Mouse (Mus musculus) liver, adult 2 months (tissue): Measurements from ENCODE around the gene Ubr4.

Experiments
- CTCF ChIP-seq: fragments of 200-500 bp; IDR thresholded peaks from 2 replicates; pipeline ENCODE4 v1.5.1; 2011; ENCODE audit warnings: low read depth, low read length, control low read depth
- POLR2A ChIP-seq: fragments of 200-500 bp; IDR thresholded peaks from 2 replicates; pipeline ENCODE4 v1.6.1; 2011; ENCODE audit warnings: low read length, control low read depth; ENCODE audit not compliant: insufficient read depth; ENCODE audit errors: extremely low read depth

- TF ChIP-seq CTCF (no peak), POLR2A (no peak)
Observed at GRCm38 (mm10) chr4:139446176-139446575, 93.8 kb downstream of the Ubr4 start.
